Mouse (Mus musculus): ENCODE data around the gene Adora2a.
"Not testable (repeated sequence)": the region's sequence is repeated elsewhere in the genome, so short reads cannot be mapped to it uniquely, and the experiment has no call there.

Gene Adora2a

GRCm38 (mm10) chr10:75314190-75314980 is 2.3 kb upstream of the Adora2a start:
- no peak for DNase-seq (ENCODE audit: low spot score)

GRCm38 (mm10) chr10:75315756-75316155 is 921 bp upstream of the Adora2a start:
- DNase-seq (ENCODE audit: low spot score), result no peak

DNA sequence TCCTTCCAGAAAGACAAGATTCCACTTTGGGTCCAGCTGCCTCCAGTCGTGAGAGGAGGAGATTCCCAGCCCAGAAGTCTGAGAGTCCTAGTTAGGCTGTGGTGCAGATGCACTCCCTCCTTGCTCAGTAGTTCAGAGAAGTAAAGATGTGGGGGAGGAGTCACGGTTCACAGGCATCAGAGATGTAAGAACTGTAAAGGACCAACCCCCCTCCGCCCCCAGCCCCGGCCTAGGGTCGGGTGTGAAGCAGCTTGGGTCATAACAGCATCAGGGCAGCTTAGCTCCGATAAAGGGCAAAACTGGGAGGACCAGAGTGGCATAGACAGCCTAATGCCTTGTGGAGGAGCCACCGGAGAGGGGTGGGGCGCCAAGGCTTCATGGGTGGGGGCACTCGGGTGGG is 205 bp upstream of the Adora2a start:
- DNase-seq (ENCODE audit: low spot score), result no peak

- peak; percentile 79 for DNase-seq (ENCODE audit: low spot score)
These were observed 458 bp downstream of the Adora2a start for GRCm38 (mm10) chr10:75316908-75317761.

- DNase-seq (ENCODE audit: low spot score), result no peak
These were observed 1.5 kb downstream of the Adora2a start for GRCm38 (mm10) chr10:75318206-75318605.

- no peak for DNase-seq (ENCODE audit: low spot score)
These were observed 3.6 kb downstream of the Adora2a start for GRCm38 (mm10) chr10:75320321-75320720.

DNA sequence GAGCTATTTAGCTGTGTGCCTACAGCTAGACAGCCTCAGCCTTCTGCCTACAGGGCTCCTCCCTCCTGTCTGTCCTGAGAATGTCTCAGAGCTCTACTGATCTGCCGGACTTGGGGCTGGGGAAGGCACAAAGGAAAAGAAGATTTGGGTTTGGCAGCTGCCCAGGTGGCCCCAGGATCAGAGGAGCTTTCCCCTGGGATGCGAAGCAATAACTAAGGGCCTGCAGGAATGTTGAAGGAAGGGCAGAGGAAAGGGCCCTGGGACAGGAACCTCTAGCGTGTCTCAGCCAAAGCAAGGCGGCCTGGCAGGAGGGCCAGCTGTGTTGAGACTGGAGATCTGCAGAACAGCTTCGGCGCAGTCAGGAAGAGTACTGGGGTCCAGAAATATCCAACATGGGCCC is 6.3 kb downstream of the Adora2a start:
- DNase-seq (ENCODE audit: low spot score), result no peak

- DNase-seq (ENCODE audit: low spot score), result no peak
These were observed 7.3 kb downstream of the Adora2a start for GRCm38 (mm10) chr10:75323986-75324385.

GRCm38 (mm10) chr10:75324391-75324790 is 7.7 kb downstream of the Adora2a start:
- no peak for DNase-seq (ENCODE audit: low spot score)

- DNase-seq (ENCODE audit: low spot score), result no peak
These were observed 9.1 kb downstream of the Adora2a start for GRCm38 (mm10) chr10:75325821-75326220.

- peak; percentile 39 for DNase-seq (ENCODE audit: low spot score)
These were observed 9.9 kb downstream of the Adora2a start for GRCm38 (mm10) chr10:75326553-75326952.

DNA sequence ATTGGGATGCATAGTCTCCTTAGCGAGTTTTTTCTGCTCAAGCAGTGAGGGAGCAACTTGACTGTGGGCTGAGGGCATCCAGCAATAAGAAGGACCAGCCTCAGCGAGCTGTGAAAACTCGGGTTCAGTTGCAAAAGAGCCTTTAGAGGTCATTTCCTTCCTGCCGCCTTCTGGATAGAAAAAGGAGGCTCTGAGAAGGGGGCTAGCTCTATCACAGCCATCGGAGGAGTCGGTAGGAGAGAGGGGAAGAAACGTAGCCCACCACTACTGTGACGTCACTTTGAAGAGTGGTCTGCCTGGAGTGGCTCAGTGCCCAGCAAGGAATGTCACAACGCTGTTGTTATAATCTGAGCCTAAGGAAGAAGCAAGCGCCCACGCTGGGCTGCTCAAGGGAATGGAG is 10.4 kb downstream of the Adora2a start:
- DNase-seq (ENCODE audit: low spot score), result no peak

DNA sequence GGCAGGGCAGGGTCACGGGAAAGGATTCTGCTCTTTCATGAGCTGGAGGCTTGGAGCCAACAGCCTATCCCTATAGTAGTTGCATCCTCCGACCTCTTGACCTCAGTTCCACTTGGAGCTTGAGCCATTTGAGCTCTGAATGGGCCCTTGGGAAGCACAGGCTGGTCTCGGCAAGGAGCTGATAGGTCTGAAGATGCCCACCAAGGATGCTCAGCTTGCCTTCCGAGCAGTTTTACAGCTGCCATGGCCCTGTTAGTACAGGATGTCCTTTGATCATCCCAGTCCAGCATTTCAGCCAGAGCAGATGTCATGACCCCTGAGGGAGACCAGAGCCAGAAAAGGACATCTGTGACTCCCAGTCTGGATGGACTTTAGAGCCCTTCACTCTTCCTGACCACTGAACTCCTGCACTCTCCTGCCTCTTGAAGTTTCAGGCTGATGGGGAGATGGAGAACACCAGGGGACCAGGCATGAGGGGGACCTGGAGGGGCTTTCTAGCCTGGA is 11.6 kb downstream of the Adora2a start:
- no peak for DNase-seq (ENCODE audit: low spot score)

DNA sequence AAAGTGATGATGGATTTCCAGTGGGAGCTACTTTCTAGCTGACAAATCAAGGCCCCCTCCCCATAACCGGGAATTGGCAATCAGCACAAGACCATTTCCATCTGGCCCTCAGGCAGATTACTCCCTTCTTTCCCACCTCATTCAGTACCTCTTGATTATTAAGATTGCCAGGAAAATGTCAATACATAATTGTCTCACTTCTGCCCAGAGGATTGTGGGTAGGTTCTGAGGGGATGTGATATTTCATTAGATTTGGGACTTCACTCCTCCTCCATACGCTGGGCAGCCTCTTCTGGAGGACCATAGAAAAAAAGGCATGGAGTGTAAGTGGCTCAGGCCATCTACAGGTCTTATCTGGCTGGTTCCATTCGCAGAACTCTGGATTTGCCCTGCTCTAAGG is 15.6 kb downstream of the Adora2a start:
- DNase-seq (ENCODE audit: low spot score), result no peak

DNA sequence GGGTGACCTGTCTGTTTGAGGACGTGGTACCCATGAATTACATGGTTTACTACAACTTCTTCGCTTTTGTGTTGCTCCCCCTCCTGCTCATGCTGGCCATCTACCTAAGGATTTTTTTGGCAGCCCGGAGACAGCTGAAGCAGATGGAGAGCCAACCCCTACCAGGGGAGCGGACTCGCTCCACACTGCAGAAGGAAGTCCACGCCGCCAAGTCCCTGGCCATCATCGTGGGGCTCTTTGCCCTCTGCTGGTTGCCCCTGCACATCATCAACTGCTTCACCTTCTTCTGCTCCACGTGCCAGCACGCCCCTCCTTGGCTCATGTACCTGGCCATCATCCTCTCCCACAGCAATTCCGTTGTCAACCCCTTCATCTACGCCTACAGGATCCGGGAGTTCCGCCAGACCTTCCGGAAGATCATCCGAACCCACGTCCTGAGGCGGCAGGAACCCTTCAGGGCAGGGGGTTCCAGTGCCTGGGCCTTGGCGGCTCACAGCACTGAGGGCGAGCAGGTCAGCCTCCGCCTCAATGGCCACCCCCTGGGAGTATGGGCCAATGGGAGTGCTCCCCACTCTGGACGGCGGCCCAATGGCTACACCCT is 16.6 kb downstream of the Adora2a start:
- no peak for DNase-seq (ENCODE audit: low spot score)

- no peak for DNase-seq (ENCODE audit: low spot score)
These were observed 17.5 kb downstream of the Adora2a start for GRCm38 (mm10) chr10:75334175-75334574.

GRCm38 (mm10) chr10:75335075-75335474 is 18.4 kb downstream of the Adora2a start:
- no peak for DNase-seq (ENCODE audit: low spot score)

- no peak for DNase-seq (ENCODE audit: low spot score)
These were observed 20.6 kb downstream of the Adora2a start for GRCm38 (mm10) chr10:75337231-75337630.

- no peak for DNase-seq (ENCODE audit: low spot score)
These were observed 22.2 kb downstream of the Adora2a start for GRCm38 (mm10) chr10:75338852-75339251.

- no peak for DNase-seq (ENCODE audit: low spot score)
These were observed 22.7 kb downstream of the Adora2a start for GRCm38 (mm10) chr10:75339377-75339776.

DNA sequence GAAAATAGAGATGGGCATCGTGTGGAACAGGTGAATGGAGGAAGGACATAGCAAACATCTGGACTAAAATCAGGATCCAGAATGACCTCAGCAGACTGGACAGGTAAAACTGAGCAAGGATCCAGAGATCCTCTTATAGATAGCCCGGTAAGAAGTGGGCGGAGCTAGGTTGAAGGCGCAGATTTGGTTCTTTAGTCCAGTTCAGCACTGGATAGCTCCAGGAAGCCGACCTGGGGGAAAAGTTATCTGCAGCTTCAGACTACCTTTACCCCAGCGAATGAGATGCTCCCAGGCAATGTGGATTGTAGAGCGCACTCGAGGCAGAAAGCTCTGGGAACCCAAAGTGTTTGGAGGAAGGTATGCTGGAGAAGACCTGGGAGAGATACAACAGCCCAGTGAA is 25.3 kb downstream of the Adora2a start:
- DNase-seq (ENCODE audit: low spot score), result no peak

GRCm38 (mm10) chr10:75344563-75344962 is 27.9 kb downstream of the Adora2a start:
- not testable (repeated sequence) for DNase-seq (ENCODE audit: low spot score)

DNA sequence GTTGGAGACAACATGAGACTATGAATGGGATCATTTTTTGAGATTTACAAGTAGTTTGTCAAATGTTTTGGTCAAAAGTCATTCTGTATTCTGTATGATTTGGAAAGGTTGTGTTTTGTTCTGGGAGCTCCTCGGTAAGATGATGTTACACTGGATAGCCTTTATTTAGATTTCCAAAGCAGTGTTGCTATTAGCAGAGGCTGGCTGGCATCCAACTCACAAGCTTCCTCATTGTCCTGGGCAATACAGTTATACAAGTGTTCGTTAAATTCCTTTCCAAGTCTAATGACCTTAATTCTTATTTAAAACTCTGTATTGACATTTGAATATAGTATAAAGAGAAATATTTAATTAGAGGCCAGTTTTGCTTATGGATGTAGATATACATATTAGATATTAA is 28.6 kb downstream of the Adora2a start:
- DNase-seq (ENCODE audit: low spot score), result no peak
